Mouse (Mus musculus) testis, adult 2 months (tissue): Measurements from ENCODE around the gene Serpina3m. TPM values are rescaled to one million over a fixed set of nuclear protein-coding genes. Genes with fewer than 3 reads are reported as not detected.

ENCODE experiments used
- H3K27ac ChIP-seq: fragments of 200-500 bp; 2 replicates; pipeline ENCODE4 v1.5.1; 2012; ENCODE audit warnings: low read depth, low read length; ENCODE audit not compliant: control insufficient read depth, insufficient read depth
- H3K27me3 ChIP-seq: fragments of 200-500 bp; 2 replicates; pipeline ENCODE4 v1.6.1; 2012; ENCODE audit warnings: mild to moderate bottlenecking, low read length, moderate library complexity; ENCODE audit not compliant: control insufficient read depth, insufficient read depth
- H3K36me3 ChIP-seq: fragments of 200-500 bp; 2 replicates; pipeline ENCODE4 v1.6.1; 2012; ENCODE audit warnings: mild to moderate bottlenecking, low read length; ENCODE audit not compliant: control insufficient read depth, insufficient read depth
- H3K4me1 ChIP-seq: fragments of 200-500 bp; 2 replicates; pipeline ENCODE4 v1.6.1; 2012; ENCODE audit warnings: low read length; ENCODE audit not compliant: control insufficient read depth, insufficient read depth
- H3K4me3 ChIP-seq: fragments of 200-500 bp; 2 replicates; pipeline ENCODE4 v1.5.1; 2012; ENCODE audit warnings: low read depth, mild to moderate bottlenecking, low read length, moderate library complexity, mixed read lengths; ENCODE audit not compliant: control insufficient read depth
- CTCF ChIP-seq: fragments of 200-500 bp; IDR thresholded peaks from 2 replicates; pipeline ENCODE4 v1.5.1; 2012; ENCODE audit warnings: low read depth, mild to moderate bottlenecking, inconsistent platforms, low read length, moderate library complexity; ENCODE audit not compliant: control insufficient read depth, insufficient read depth, insufficient replicate concordance
- POLR2A ChIP-seq: fragments of 200-500 bp; IDR thresholded peaks from 2 replicates; pipeline ENCODE4 v1.6.1; 2012; ENCODE audit warnings: low read depth, mild to moderate bottlenecking, inconsistent platforms, low read length, moderate library complexity; ENCODE audit not compliant: control insufficient read depth
- polyA plus RNA-seq: library from polyadenylated mRNA; depleted of rRNA; stranded (reverse); fragments of >200 nt; gene quantifications from 2 replicates; pipeline ENCODE4 v1.2.3, GENCODE M21; 2012

Serpina3m gene
- polyA plus RNA-seq, 1 experiment: not detected

GRCm38 (mm10) chr12:104412507-104412906, 74.2 kb downstream of the Serpina3m start:
- Histone ChIP-seq H3K4me1 (no peaks in the 10 kb centered on the region), H3K4me3 (no peak overlapping the region), H3K36me3 (no peaks in the 10 kb centered on the region), H3K27ac (no peak overlapping the region), H3K27me3 (no peaks in the 10 kb centered on the region)
- TF ChIP-seq CTCF (no peak), POLR2A (no peak)

GRCm38 (mm10) chr12:104414576-104414975, 76.3 kb downstream of the Serpina3m start:
- TF ChIP-seq CTCF (no peak), POLR2A (no peak)

GRCm38 (mm10) chr12:104415625-104416315, 77.5 kb downstream of the Serpina3m start:
- Histone ChIP-seq H3K36me3 (no peaks in the 10 kb centered on the region), H3K27ac (no peak overlapping the region), H3K4me1 (no peaks in the 10 kb centered on the region; the same call in 1 of the 2 replicates), H3K27me3 (no peaks in the 10 kb centered on the region), H3K4me3 (no peak overlapping the region)
- TF ChIP-seq CTCF: no peak
- TF ChIP-seq POLR2A: no peak

More at GRCm38 (mm10) chr12:104414576-104414975, 76.3 kb downstream of the Serpina3m start:
- Histone ChIP-seq H3K4me1 (no peaks in the 10 kb centered on the region; the same call in 1 of the 2 replicates), H3K27me3 (no peaks in the 10 kb centered on the region), H3K27ac (no peak overlapping the region), H3K4me3 (no peak overlapping the region), H3K36me3 (no peaks in the 10 kb centered on the region)

- TF ChIP-seq CTCF (peak; percentile 78), POLR2A (no peak)
- peaks cover 2% of the 10 kb centered on the region for H3K4me1 ChIP-seq
- no peaks in the 10 kb centered on the region for H3K27me3 ChIP-seq
- H3K36me3 ChIP-seq: no peaks in the 10 kb centered on the region
- H3K4me3 ChIP-seq: no peak overlapping the region; the same call in 1 of the 2 replicates
- no peak overlapping the region for H3K27ac ChIP-seq
Observed at GRCm38 (mm10) chr12:104418340-104419135, 80.3 kb downstream of the Serpina3m start.

GRCm38 (mm10) chr12:104419136-104419462, 80.8 kb downstream of the Serpina3m start:
- TF ChIP-seq POLR2A (no peak), CTCF (peak; percentile 89; the same call in 1 of the 2 replicates)
- Histone ChIP-seq H3K27me3 (no peaks in the 10 kb centered on the region), H3K4me3 (no peak overlapping the region), H3K36me3 (no peaks in the 10 kb centered on the region), H3K4me1 (peaks cover 4% of the 10 kb centered on the region), H3K27ac (no peak overlapping the region)

- H3K36me3 ChIP-seq: no peaks in the 10 kb centered on the region
- H3K4me1 ChIP-seq: peaks cover 4% of the 10 kb centered on the region
- no peak for TF ChIP-seq POLR2A
- no peak for TF ChIP-seq CTCF
- no peaks in the 10 kb centered on the region for H3K27me3 ChIP-seq
- no peak overlapping the region for H3K4me3 ChIP-seq
- no peak overlapping the region for H3K27ac ChIP-seq
Observed at GRCm38 (mm10) chr12:104422615-104423392, 84.5 kb downstream of the Serpina3m start.

- Histone ChIP-seq H3K4me1 (peaks cover 4% of the 10 kb centered on the region), H3K27ac (no peak overlapping the region), H3K27me3 (no peaks in the 10 kb centered on the region), H3K36me3 (no peaks in the 10 kb centered on the region), H3K4me3 (no peak overlapping the region)
- TF ChIP-seq CTCF (no peak), POLR2A (no peak)
Observed at GRCm38 (mm10) chr12:104425591-104425990, 87.3 kb downstream of the Serpina3m start.
